Mouse (Mus musculus) lung, postnatal 0 days (tissue): ENCODE data around the gene Bcam.

Source experiments
- CTCF ChIP-seq: IDR thresholded peaks from 2 replicates; pipeline ENCODE4 v1.5.1; 2016; ENCODE audit warnings: antibody characterized with exemption, mild to moderate bottlenecking
- EP300 ChIP-seq: IDR thresholded peaks from 2 replicates; pipeline ENCODE4 v1.6.1; 2016; ENCODE audit warnings: antibody characterized with exemption, mild to moderate bottlenecking, control low read depth

DNA sequence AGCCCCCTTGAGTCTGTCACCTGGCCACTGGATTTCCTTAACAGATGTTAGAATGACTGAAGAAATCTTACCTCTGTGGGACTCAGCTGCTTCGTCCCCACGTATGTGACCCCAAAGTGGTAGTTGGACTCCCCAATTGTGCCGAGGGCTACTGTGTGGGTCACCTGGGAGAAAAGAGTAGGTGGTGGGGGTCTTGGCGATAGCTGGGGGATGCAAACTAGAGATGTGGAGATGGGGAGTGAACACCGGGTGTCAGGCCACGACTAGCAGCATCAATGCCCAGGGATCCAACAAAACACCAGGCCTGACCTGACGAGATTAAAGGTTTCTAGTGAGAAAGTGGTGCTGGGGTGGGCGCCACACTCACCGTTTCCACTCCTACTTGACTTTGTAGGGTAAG lies 57.2 kb downstream of the Bcam start:
- no peak for TF ChIP-seq EP300
- TF ChIP-seq CTCF = no peak
